In the genomic region with DNA sequence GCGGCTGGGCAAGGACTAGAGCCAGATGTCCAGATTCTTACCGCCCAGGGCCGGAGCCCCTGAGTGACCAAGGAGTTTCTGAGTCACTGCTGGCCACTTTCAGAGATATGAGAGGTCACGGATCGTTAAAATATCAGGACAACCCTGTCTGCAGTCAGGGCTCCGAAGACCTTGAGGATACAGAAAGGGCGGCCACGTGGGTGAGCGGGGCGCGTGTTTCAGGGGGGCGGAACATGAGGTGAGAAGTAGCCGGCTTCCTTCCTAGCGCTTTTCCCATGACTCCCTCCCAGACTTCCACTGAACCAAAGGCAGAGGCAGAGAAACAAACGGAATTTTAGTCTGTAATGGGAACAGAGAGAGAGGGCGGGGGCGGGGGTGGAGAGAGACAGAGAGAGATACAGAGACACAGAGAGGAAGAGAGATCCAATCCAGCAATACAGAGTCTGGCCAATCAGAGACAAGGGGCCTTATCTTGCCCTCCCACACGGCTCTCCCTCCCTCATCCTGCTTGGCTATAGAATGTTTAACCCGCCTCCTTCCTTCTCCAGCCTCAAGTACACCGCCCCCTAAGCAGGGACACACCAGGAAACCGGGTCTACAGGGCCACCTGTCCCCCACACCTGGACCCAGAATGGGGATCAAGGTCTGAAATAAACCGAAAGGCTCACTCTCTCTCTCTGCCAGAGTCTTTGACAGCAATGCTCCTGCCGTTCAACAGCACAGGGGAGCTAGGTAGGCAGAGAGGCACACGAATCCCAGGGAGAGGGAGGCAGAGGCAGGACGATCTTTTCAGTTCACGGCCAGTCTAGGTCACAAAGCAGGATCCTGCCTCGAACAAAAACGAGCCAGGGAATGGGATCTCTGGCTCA, we compare ENCODE assay signal across 9 mouse cellular contexts. TPM values are rescaled to one million over a fixed set of nuclear protein-coding genes. Genes with fewer than 3 reads are reported as not detected.
DNase-seq lines count a peak whose midpoint lies in the region; ATAC-seq and TF ChIP-seq lines count a peak whose summit lies in the region.
"Had no signal": no experiment of that assay in that cellular context is flagged by ENCODE, and none has a peak within 500 bp of the region (broad histone marks: within the 10 kb centered on the region; RNA-seq: fewer than 3 reads in every experiment).

No protein-coding gene starts in this region.

- 78% methylated on average over 28 of the region's 28 CpGs for WGBS in hindbrain, embryonic 12.5 days

- no peak overlapping the region for H3K4me2 ChIP-seq in hindbrain, embryonic 12.5 days (replicated peaks)

- no peaks in the 10 kb centered on the region for H3K27me3 ChIP-seq in hindbrain, embryonic 12.5 days

- no peak for ATAC-seq in hindbrain, embryonic 12.5 days (ENCODE audit: low FRiP score)
- ATAC-seq: hindbrain, embryonic 16.5 days had no signal

- intact Hi-C loops in gastrocnemius, adult 2 months (cut with DNase I): no loop called here
- intact Hi-C loops in gastrocnemius, postnatal 36 days (cut with DNase I): no loop called here
- intact Hi-C loops in left cerebral cortex, postnatal 25 days (cut with DNase I): loop anchor here (1.0 to 5.0 kb wide), 2 partner anchors 11 to 273 kb away; partner anchors contain the start of gene Atp2a2

- H3K9me3 ChIP-seq in hindbrain, embryonic 12.5 days (replicated peaks): no peaks in the 10 kb centered on the region

- no peak for DNase-seq in gastrocnemius, adult 2 months
- DNase-seq in gastrocnemius, postnatal 36 days: no peak
- peak; percentile 33 to 58 for DNase-seq in spleen, postnatal 10 days (ENCODE audit: low spot score in 2 of 2)
- no peak for DNase-seq in spleen, postnatal 14 days (ENCODE audit: low spot score in 2 of 2)
- peak; percentile 59 to 92 for DNase-seq in left cerebral cortex, postnatal 25 days (ENCODE audit: low spot score in 2 of 2)
- no peak for DNase-seq in urinary bladder, postnatal 25 days (ENCODE audit: low spot score)
- DNase-seq in layer of hippocampus, postnatal 36 days: no peak

- no peak overlapping the region for H3K9ac ChIP-seq in hindbrain, embryonic 12.5 days

- no peak for TF ChIP-seq CTCF in gastrocnemius, adult 2 months (IDR thresholded peaks at IDR 0.05)

- peak overlapping the region; percentile 43 for H3K27ac ChIP-seq in gastrocnemius, adult 2 months
- H3K27ac ChIP-seq in hindbrain, embryonic 12.5 days: no peak overlapping the region

- H3K4me3 ChIP-seq in gastrocnemius, adult 2 months: peak overlapping the region; percentile 19; the same call in 1 of the 2 replicates
- H3K4me3 ChIP-seq in hindbrain, embryonic 12.5 days: no peak overlapping the region

- H3K4me1 ChIP-seq in hindbrain, embryonic 12.5 days: peaks cover 8% of the 10 kb centered on the region

- H3K36me3 ChIP-seq in hindbrain, embryonic 12.5 days: peaks cover 6% of the 10 kb centered on the region; the same call in 1 of the 2 replicates

RNA-seq across cellular contexts. Expression of gene Camkk2, which starts 4.2 kb away (rescaled TPM):
- 1 to 10 TPM; 3.6 to 5.2 TPM for total RNA-seq in gastrocnemius, adult 2 months (2021)
- total RNA-seq in gastrocnemius, postnatal 36 days (2021): 1 to 10 TPM; 5.1 to 5.2 TPM
- 100 to 1,000 TPM; 256 to 266 TPM for total RNA-seq in left cerebral cortex, postnatal 25 days (2021)
- polyA plus RNA-seq in hindbrain, embryonic 12.5 days (2016; fragmentation: Nextera tagmentation; extraction: Ambion mirVana): 48.7 and 50.4 TPM in 2 replicates
- 100 to 1,000 TPM; 108 to 109 TPM for total RNA-seq in layer of hippocampus, postnatal 36 days (2021)

RNA-seq across cellular contexts. Expression of gene Anapc5, which starts 46.2 kb away (rescaled TPM):
- total RNA-seq in gastrocnemius, adult 2 months (2021): 100 to 1,000 TPM; 366 to 502 TPM
- 100 to 1,000 TPM; 289 to 361 TPM for total RNA-seq in gastrocnemius, postnatal 36 days (2021)
- total RNA-seq in left cerebral cortex, postnatal 25 days (2021): 100 to 1,000 TPM; 221 to 225 TPM
- polyA plus RNA-seq in hindbrain, embryonic 12.5 days (2016; fragmentation: Nextera tagmentation; extraction: Ambion mirVana): 508 and 529 TPM in 2 replicates
- 100 to 1,000 TPM; 193 to 202 TPM for total RNA-seq in layer of hippocampus, postnatal 36 days (2021)

Comparison
In these comparisons a context has a peak if more than half of its experiments do, and no peak if none do; other contexts are left out.
1. DNase-seq: peak in spleen, postnatal 10 days (2 of 2) and left cerebral cortex, postnatal 25 days (2 of 2); none in gastrocnemius, adult 2 months (single experiment), gastrocnemius, postnatal 36 days (0 of 2), spleen, postnatal 14 days (0 of 2), urinary bladder, postnatal 25 days (single experiment) and layer of hippocampus, postnatal 36 days (0 of 2).
2. RNA of gene Camkk2, which starts 4.2 kb away (total RNA-seq): 256 to 266 TPM in left cerebral cortex, postnatal 25 days and 108 to 109 TPM in layer of hippocampus, postnatal 36 days; 5.1 to 5.2 TPM in gastrocnemius, postnatal 36 days and 3.6 to 5.2 TPM in gastrocnemius, adult 2 months; every median in the first group is over 10 times any median in the second.